Mouse (Mus musculus): ENCODE measurements around the gene Gm11939. TPM values are rescaled to one million over a fixed set of nuclear protein-coding genes. Genes with fewer than 3 reads are reported as not detected.
A peak's percentile ranks its signal among the peaks of the same experiment; 100 is the strongest.

The Gm11939 gene
- polyA plus RNA-seq, 1 experiment from 2014 or later: not detected

DNA sequence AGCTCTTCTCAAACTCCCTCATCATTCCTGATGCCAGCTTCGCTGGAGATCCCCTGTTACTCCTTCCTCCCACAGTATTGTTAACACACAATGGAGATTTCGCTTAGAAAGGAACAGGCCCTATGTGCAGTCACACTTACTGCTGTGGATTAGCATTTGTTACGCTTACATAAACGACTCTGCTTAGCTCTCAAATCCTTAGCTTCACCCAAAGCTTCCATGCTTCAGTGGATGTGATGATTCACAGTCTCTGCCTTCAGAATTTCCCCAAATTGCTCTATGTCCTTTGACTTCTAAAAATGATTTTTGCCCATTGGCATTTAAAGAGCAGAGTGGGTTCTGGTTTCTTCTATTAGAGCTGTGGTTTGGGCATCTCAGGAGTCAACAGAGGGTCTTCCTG is 13.9 kb upstream of the Gm11939 start:
- no peak overlapping the region for H3K9ac ChIP-seq (replicated peaks; ENCODE audit: low read length)
- H3K9me3 ChIP-seq (ENCODE audit: low read length): no peaks in the 10 kb centered on the region
- 0 out of 2 replicates have a peak, but pooled peaks cover 2% of the 10 kb centered on the region for H3K4me1 ChIP-seq (ENCODE audit: insufficient read depth, low read length)
- no peaks in the 10 kb centered on the region for H3K36me3 ChIP-seq (ENCODE audit: insufficient read depth, low read length)
- H3K27me3 ChIP-seq (ENCODE audit: insufficient read depth, low read length): no peaks in the 10 kb centered on the region
- 62% methylated on average over 4 of the region's 4 CpGs for WGBS
- no peak for ATAC-seq (ENCODE audit: low FRiP score, low TSS enrichment)
- no peak overlapping the region for H3K4me2 ChIP-seq (replicated peaks; ENCODE audit: low read depth, low read length)
- no peak overlapping the region for H3K27ac ChIP-seq (ENCODE audit: low read length)
- no peak overlapping the region for H3K4me3 ChIP-seq (ENCODE audit: low read length)

- Histone ChIP-seq H3K4me1 (ENCODE audit: insufficient read depth, low read length) (no peaks in the 10 kb centered on the region), H3K9me3 (ENCODE audit: low read length) (no peaks in the 10 kb centered on the region), H3K27me3 (ENCODE audit: insufficient read depth, low read length) (no peaks in the 10 kb centered on the region), H3K9ac (replicated peaks; ENCODE audit: low read length) (no peak within 1 kb of the TSS), H3K36me3 (ENCODE audit: insufficient read depth, low read length) (no peaks in the 10 kb centered on the region), H3K4me2 (replicated peaks; ENCODE audit: low read depth, low read length) (no peak within 1 kb of the TSS), H3K27ac (ENCODE audit: low read length) (no peak within 1 kb of the TSS), H3K4me3 (ENCODE audit: low read length) (no peak within 1 kb of the TSS)
- 62% methylated on average over 7 of the region's 7 CpGs for WGBS
- ATAC-seq (ENCODE audit: low FRiP score, low TSS enrichment): no peak
Measured at GRCm38 (mm10) chr11:99566530-99566929, 7.3 kb upstream of the Gm11939 start, which contains the start of gene Krtap3-1. TSS of gene Krtap3-1 (minus strand) at chr11:99566630.

DNA sequence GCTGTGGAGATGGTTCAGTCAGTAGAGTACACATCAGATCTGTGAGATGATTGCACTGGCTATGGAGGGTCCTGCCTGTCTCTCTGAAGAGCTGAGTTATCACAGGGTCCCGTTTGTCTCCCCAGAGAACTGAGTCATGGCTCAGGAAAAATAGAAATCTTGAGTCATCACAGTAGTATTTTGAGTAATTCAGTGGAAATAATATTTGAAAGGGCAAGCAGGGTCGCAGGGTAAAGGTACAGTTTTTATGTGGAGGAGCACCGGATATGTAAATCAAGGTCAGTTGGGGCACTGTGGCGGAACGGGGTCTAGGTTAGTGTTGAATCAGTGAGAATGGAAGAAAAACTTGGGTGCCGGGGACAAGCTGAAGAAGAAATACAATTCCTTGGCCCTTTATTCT is 3.3 kb upstream of the Gm11939 start:
- no peak for ATAC-seq (ENCODE audit: low FRiP score, low TSS enrichment)
- Histone ChIP-seq H3K27ac (ENCODE audit: low read length) (no peak overlapping the region), H3K4me2 (replicated peaks; ENCODE audit: low read depth, low read length) (no peak overlapping the region), H3K9ac (replicated peaks; ENCODE audit: low read length) (no peak overlapping the region), H3K4me1 (ENCODE audit: insufficient read depth, low read length) (no peaks in the 10 kb centered on the region), H3K9me3 (ENCODE audit: low read length) (no peaks in the 10 kb centered on the region), H3K36me3 (ENCODE audit: insufficient read depth, low read length) (no peaks in the 10 kb centered on the region), H3K27me3 (ENCODE audit: insufficient read depth, low read length) (no peaks in the 10 kb centered on the region), H3K4me3 (ENCODE audit: low read length) (no peak overlapping the region)
- 68% methylated on average over 6 of the region's 6 CpGs for WGBS

- H3K27me3 ChIP-seq (ENCODE audit: insufficient read depth, low read length): no peaks in the 10 kb centered on the region
- H3K4me1 ChIP-seq (ENCODE audit: insufficient read depth, low read length): no peaks in the 10 kb centered on the region
- no peaks in the 10 kb centered on the region for H3K36me3 ChIP-seq (ENCODE audit: insufficient read depth, low read length)
- H3K4me2 ChIP-seq (replicated peaks; ENCODE audit: low read depth, low read length): no peak overlapping the region
- no peak overlapping the region for H3K9ac ChIP-seq (replicated peaks; ENCODE audit: low read length)
- no peaks in the 10 kb centered on the region for H3K9me3 ChIP-seq (ENCODE audit: low read length)
- no peak overlapping the region for H3K4me3 ChIP-seq (ENCODE audit: low read length)
- H3K27ac ChIP-seq (ENCODE audit: low read length): no peak overlapping the region
- no peak for ATAC-seq (ENCODE audit: low FRiP score, low TSS enrichment)
- WGBS: 55% methylated on average over 3 of the region's 3 CpGs
Measured at GRCm38 (mm10) chr11:99557976-99558745, 1.1 kb downstream of the Gm11939 start.

GRCm38 (mm10) chr11:99556753-99557152 is 2.5 kb downstream of the Gm11939 start, which contains the start of gene Krtap3-2:
TSS of gene Krtap3-2 (minus strand) at chr11:99556853.
- H3K27ac ChIP-seq (ENCODE audit: low read length): no peak within 1 kb of the TSS
- ATAC-seq (ENCODE audit: low FRiP score, low TSS enrichment): no peak
- no peak within 1 kb of the TSS for H3K4me3 ChIP-seq (ENCODE audit: low read length)
- no peaks in the 10 kb centered on the region for H3K4me1 ChIP-seq (ENCODE audit: insufficient read depth, low read length)
- no peak within 1 kb of the TSS for H3K4me2 ChIP-seq (replicated peaks; ENCODE audit: low read depth, low read length)
- H3K27me3 ChIP-seq (ENCODE audit: insufficient read depth, low read length): no peaks in the 10 kb centered on the region
- no peak within 1 kb of the TSS for H3K9ac ChIP-seq (replicated peaks; ENCODE audit: low read length)
- WGBS: 85% methylated on average over 2 of the region's 2 CpGs
- no peaks in the 10 kb centered on the region for H3K36me3 ChIP-seq (ENCODE audit: insufficient read depth, low read length)
- H3K9me3 ChIP-seq (ENCODE audit: low read length): no peaks in the 10 kb centered on the region

DNA sequence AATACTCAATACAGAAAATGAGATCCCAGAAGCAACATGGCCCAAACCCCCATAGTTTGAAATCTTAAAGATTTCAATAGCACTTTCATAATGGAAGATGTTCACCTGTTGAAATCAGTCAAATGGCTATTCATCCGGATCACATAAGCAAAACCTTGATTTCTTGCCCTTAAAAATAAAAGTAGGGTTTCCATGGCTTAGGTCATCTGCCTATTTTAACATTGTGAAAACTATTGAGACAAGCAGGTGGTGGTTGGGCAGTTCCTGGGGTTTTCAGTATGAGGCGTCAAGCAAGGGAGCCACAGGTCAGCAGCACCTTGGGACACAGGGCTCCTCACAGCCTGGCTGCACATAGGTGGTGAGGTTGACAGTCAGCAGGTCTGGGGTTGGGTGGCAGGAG is 3.1 kb downstream of the Gm11939 start:
- Histone ChIP-seq H3K4me2 (replicated peaks; ENCODE audit: low read depth, low read length) (no peak overlapping the region), H3K27ac (ENCODE audit: low read length) (no peak overlapping the region), H3K36me3 (ENCODE audit: insufficient read depth, low read length) (no peaks in the 10 kb centered on the region), H3K4me3 (ENCODE audit: low read length) (no peak overlapping the region), H3K27me3 (ENCODE audit: insufficient read depth, low read length) (no peaks in the 10 kb centered on the region), H3K9ac (replicated peaks; ENCODE audit: low read length) (no peak overlapping the region), H3K4me1 (ENCODE audit: insufficient read depth, low read length) (no peaks in the 10 kb centered on the region), H3K9me3 (ENCODE audit: low read length) (no peaks in the 10 kb centered on the region)
- ATAC-seq (ENCODE audit: low FRiP score, low TSS enrichment): no peak
- WGBS: 82% methylated on average over 2 of the region's 2 CpGs

GRCm38 (mm10) chr11:99550765-99551164 is 8.5 kb downstream of the Gm11939 start, which contains the start of gene Krtap3-3:
TSS of gene Krtap3-3 (minus strand) at chr11:99550865.
- H3K4me3 ChIP-seq (ENCODE audit: low read length): no peak within 1 kb of the TSS
- no peak within 1 kb of the TSS for H3K4me2 ChIP-seq (replicated peaks; ENCODE audit: low read depth, low read length)
- H3K36me3 ChIP-seq (ENCODE audit: insufficient read depth, low read length): no peaks in the 10 kb centered on the region
- no peaks in the 10 kb centered on the region for H3K4me1 ChIP-seq (ENCODE audit: insufficient read depth, low read length)
- H3K27ac ChIP-seq (ENCODE audit: low read length): no peak within 1 kb of the TSS
- no peaks in the 10 kb centered on the region for H3K27me3 ChIP-seq (ENCODE audit: insufficient read depth, low read length)
- H3K9ac ChIP-seq (replicated peaks; ENCODE audit: low read length): no peak within 1 kb of the TSS
- no peak for ATAC-seq (ENCODE audit: low FRiP score, low TSS enrichment)
- 40% methylated on average over 3 of the region's 4 CpGs for WGBS
- no peaks in the 10 kb centered on the region for H3K9me3 ChIP-seq (ENCODE audit: low read length)

- H3K9ac ChIP-seq (replicated peaks; ENCODE audit: low read length): no peak overlapping the region
- no peak overlapping the region for H3K4me3 ChIP-seq (ENCODE audit: low read length)
- H3K9me3 ChIP-seq (ENCODE audit: low read length): no peaks in the 10 kb centered on the region
- ATAC-seq (ENCODE audit: low FRiP score, low TSS enrichment): no peak
- H3K4me1 ChIP-seq (ENCODE audit: insufficient read depth, low read length): no peaks in the 10 kb centered on the region
- no peaks in the 10 kb centered on the region for H3K36me3 ChIP-seq (ENCODE audit: insufficient read depth, low read length)
- no peak overlapping the region for H3K4me2 ChIP-seq (replicated peaks; ENCODE audit: low read depth, low read length)
- no peak overlapping the region for H3K27ac ChIP-seq (ENCODE audit: low read length)
- H3K27me3 ChIP-seq (ENCODE audit: insufficient read depth, low read length): no peaks in the 10 kb centered on the region
Measured at GRCm38 (mm10) chr11:99547892-99548291, 11.4 kb downstream of the Gm11939 start.

- H3K9ac ChIP-seq (replicated peaks; ENCODE audit: low read length): no peak overlapping the region
- no peaks in the 10 kb centered on the region for H3K9me3 ChIP-seq (ENCODE audit: low read length)
- no peaks in the 10 kb centered on the region for H3K4me1 ChIP-seq (ENCODE audit: insufficient read depth, low read length)
- H3K4me2 ChIP-seq (replicated peaks; ENCODE audit: low read depth, low read length): no peak overlapping the region
- no peak overlapping the region for H3K27ac ChIP-seq (ENCODE audit: low read length)
- H3K27me3 ChIP-seq (ENCODE audit: insufficient read depth, low read length): no peaks in the 10 kb centered on the region
- peak; percentile 35; the same call in 1 of the 2 replicates for ATAC-seq (ENCODE audit: low FRiP score, low TSS enrichment)
- no peaks in the 10 kb centered on the region for H3K36me3 ChIP-seq (ENCODE audit: insufficient read depth, low read length)
- no peak overlapping the region for H3K4me3 ChIP-seq (ENCODE audit: low read length)
- WGBS: 41% methylated on average over 9 of the region's 9 CpGs
Measured at GRCm38 (mm10) chr11:99539721-99540120, 19.5 kb downstream of the Gm11939 start.

DNA sequence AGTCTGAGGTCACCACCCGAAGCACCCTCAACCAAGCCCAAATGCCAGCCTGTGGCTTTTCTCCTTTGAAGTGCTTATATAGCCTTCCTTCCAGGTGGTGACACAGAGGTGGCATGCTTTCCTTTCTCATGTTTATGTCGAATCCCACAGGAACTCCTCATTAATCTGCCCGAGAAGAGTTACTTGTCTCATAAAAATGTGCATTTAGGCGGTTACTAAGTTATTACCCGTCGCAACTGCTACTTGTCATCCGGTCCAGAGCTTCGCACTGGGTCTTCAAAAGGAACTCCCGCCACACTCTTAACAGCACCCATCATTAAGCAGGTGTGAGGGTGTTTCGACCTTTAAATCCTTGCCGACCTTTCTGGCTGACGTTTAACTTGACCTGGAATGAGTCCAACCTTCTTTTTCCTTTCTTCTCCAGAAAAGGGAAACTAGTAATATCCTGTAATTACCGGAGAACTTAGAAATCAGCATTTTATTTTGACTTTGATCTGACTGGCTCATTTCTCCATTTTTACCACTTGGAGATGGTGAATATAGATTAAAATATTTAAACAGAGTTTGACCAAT is 37.9 kb downstream of the Gm11939 start, which contains the start of gene Krt39:
TSS of gene Krt39 (minus strand) at position 51 of the 573 bp plus-strand sequence.
- no peak within 1 kb of the TSS for H3K4me2 ChIP-seq (replicated peaks; ENCODE audit: low read depth, low read length)
- no peaks in the 10 kb centered on the region for H3K9me3 ChIP-seq (ENCODE audit: low read length)
- H3K36me3 ChIP-seq (ENCODE audit: insufficient read depth, low read length): no peaks in the 10 kb centered on the region
- no peaks in the 10 kb centered on the region for H3K27me3 ChIP-seq (ENCODE audit: insufficient read depth, low read length)
- ATAC-seq (ENCODE audit: low FRiP score, low TSS enrichment): no peak
- WGBS: 12% methylated on average over 13 of the region's 13 CpGs
- H3K4me1 ChIP-seq (ENCODE audit: insufficient read depth, low read length): no peaks in the 10 kb centered on the region
- no peak within 1 kb of the TSS for H3K4me3 ChIP-seq (ENCODE audit: low read length)
- H3K9ac ChIP-seq (replicated peaks; ENCODE audit: low read length): no peak within 1 kb of the TSS
- H3K27ac ChIP-seq (ENCODE audit: low read length): no peak within 1 kb of the TSS

Data from kidney, embryonic 16.5 days (tissue).